Mouse (Mus musculus): ENCODE data around the gene Dram1. TPM values are rescaled to one million over a fixed set of nuclear protein-coding genes. Genes with fewer than 3 reads are reported as not detected.

The Dram1 gene
- polyA plus RNA-seq (2017; shearing (Covaris generic)): 0.54 TPM

GRCm38 (mm10) chr10:88379013-88379885, at the start of gene Dram1, which contains the start of gene Gnptab:
Gene Dram1, minus strand, starts transcription at chr10:88379080.
Gene Gnptab, plus strand, starts transcription at chr10:88379132.

Other genes starting within 250 kb of the Dram1 start
- gene Parpbp, start 232.1 kb downstream of the Dram1 start, polyA plus RNA-seq (2017; shearing (Covaris generic)): 0.11 TPM
- gene Nup37, start 232.1 kb downstream of the Dram1 start, polyA plus RNA-seq (2017; shearing (Covaris generic)): 9.0 TPM
- 63.4 TPM for gene Washc3, start 178.0 kb downstream of the Dram1 start, polyA plus RNA-seq (2017; shearing (Covaris generic))
- gene Gnptab, start 52 bp upstream of the Dram1 start, polyA plus RNA-seq (2017; shearing (Covaris generic)): 88.4 TPM
- gene Sycp3, start 80.5 kb upstream of the Dram1 start, polyA plus RNA-seq (2017; shearing (Covaris generic)): not detected
- gene Chpt1, start 125.0 kb upstream of the Dram1 start, polyA plus RNA-seq (2017; shearing (Covaris generic)): 34.1 TPM
- gene Mybpc1, start 226.1 kb upstream of the Dram1 start, polyA plus RNA-seq (2017; shearing (Covaris generic)): not detected

Measured in effector memory CD4-positive, alpha-beta T cell, adult 7 months (primary cell).